Mouse (Mus musculus): ENCODE data around the gene Slc34a2. TPM values are rescaled to one million over a fixed set of nuclear protein-coding genes. Genes with fewer than 3 reads are reported as not detected.

Gene Slc34a2
- polyA plus RNA-seq, 1 experiment from 2014 or later, result 3.9 TPM

- TF ChIP-seq CTCF (IDR thresholded peaks at IDR 0.05; ENCODE audit: low read depth), result peak; percentile 42; the same call in 1 of the 2 replicates
- H3K4me1 ChIP-seq (replicated peaks; ENCODE audit: insufficient read depth, low read length), result 0 out of 2 replicates have a peak, but pooled peaks cover 3% of the 10 kb centered on the region
- no peak overlapping the region for H3K4me2 ChIP-seq (ENCODE audit: low read length)
- 31% methylated on average over 6 of the region's 6 CpGs for WGBS
- no peaks in the 10 kb centered on the region for H3K9me3 ChIP-seq (replicated peaks; ENCODE audit: low read length)
- peak; percentile 47; the same call in 1 of the 2 replicates for ATAC-seq (replicated peaks; ENCODE audit: low FRiP score, low read depth)
- H3K9ac ChIP-seq (ENCODE audit: low read depth, low read length), result no peak overlapping the region
- no peak overlapping the region for H3K27ac ChIP-seq
- H3K27me3 ChIP-seq (ENCODE audit: insufficient read depth, low read length), result 0 out of 2 replicates have a peak, but pooled peaks cover 4% of the 10 kb centered on the region
- H3K4me3 ChIP-seq (replicated peaks; ENCODE audit: low read depth, low read length), result no peak overlapping the region
- no peak for DNase-seq (ENCODE audit: low spot score)
- H3K36me3 ChIP-seq (ENCODE audit: insufficient read depth, low read length), result no peaks in the 10 kb centered on the region
These were observed 10.1 kb downstream of the Slc34a2 start for GRCm38 (mm10) chr5:53047951-53048350.

GRCm38 (mm10) chr5:53048599-53048998, 10.7 kb downstream of the Slc34a2 start:
- no peak for DNase-seq (ENCODE audit: low spot score)
- peak overlapping the region; percentile 44 for H3K4me2 ChIP-seq (ENCODE audit: low read length)
- no peak for TF ChIP-seq CTCF (IDR thresholded peaks at IDR 0.05; ENCODE audit: low read depth)
- 0 out of 2 replicates have a peak, but pooled peaks cover 4% of the 10 kb centered on the region for H3K27me3 ChIP-seq (ENCODE audit: insufficient read depth, low read length)
- peak overlapping the region; percentile 19 for H3K4me3 ChIP-seq (replicated peaks; ENCODE audit: low read depth, low read length)
- no peaks in the 10 kb centered on the region for H3K9me3 ChIP-seq (replicated peaks; ENCODE audit: low read length)
- no peak overlapping the region for H3K27ac ChIP-seq
- H3K36me3 ChIP-seq (ENCODE audit: insufficient read depth, low read length), result no peaks in the 10 kb centered on the region
- no peak overlapping the region for H3K9ac ChIP-seq (ENCODE audit: low read depth, low read length)
- 0 out of 2 replicates have a peak, but pooled peaks cover 3% of the 10 kb centered on the region for H3K4me1 ChIP-seq (replicated peaks; ENCODE audit: insufficient read depth, low read length)
- WGBS, result 41% methylated on average over 4 of the region's 4 CpGs
- 0 out of 2 replicates have a peak, but pooled peaks have one; percentile 18 for ATAC-seq (replicated peaks; ENCODE audit: low FRiP score, low read depth)

GRCm38 (mm10) chr5:53049046-53049445, 11.2 kb downstream of the Slc34a2 start:
- H3K27ac ChIP-seq, result no peak overlapping the region
- under 1% methylated on average over 39 of the region's 39 CpGs for WGBS

GRCm38 (mm10) chr5:53050963-53051362, 13.1 kb downstream of the Slc34a2 start:
- Histone ChIP-seq H3K4me1 (replicated peaks; ENCODE audit: insufficient read depth, low read length) (0 out of 2 replicates have a peak, but pooled peaks cover 3% of the 10 kb centered on the region), H3K9ac (ENCODE audit: low read depth, low read length) (no peak overlapping the region), H3K4me2 (ENCODE audit: low read length) (no peak overlapping the region), H3K9me3 (replicated peaks; ENCODE audit: low read length) (no peaks in the 10 kb centered on the region), H3K27me3 (ENCODE audit: insufficient read depth, low read length) (0 out of 2 replicates have a peak, but pooled peaks cover 4% of the 10 kb centered on the region), H3K36me3 (ENCODE audit: insufficient read depth, low read length) (no peaks in the 10 kb centered on the region), H3K27ac (no peak overlapping the region), H3K4me3 (replicated peaks; ENCODE audit: low read depth, low read length) (no peak overlapping the region)
- TF ChIP-seq CTCF (IDR thresholded peaks at IDR 0.05; ENCODE audit: low read depth), result no peak
- WGBS, result 70% methylated on average over 1 of the region's 1 CpGs
- DNase-seq (ENCODE audit: low spot score) (no peak), ATAC-seq (replicated peaks; ENCODE audit: low FRiP score, low read depth) (no peak)

More at GRCm38 (mm10) chr5:53049046-53049445, 11.2 kb downstream of the Slc34a2 start:
- ATAC-seq (replicated peaks; ENCODE audit: low FRiP score, low read depth) (peak; percentile 82), DNase-seq (ENCODE audit: low spot score) (peak; percentile 49)
- TF ChIP-seq CTCF (IDR thresholded peaks at IDR 0.05; ENCODE audit: low read depth), result no peak
- Histone ChIP-seq H3K9ac (ENCODE audit: low read depth, low read length) (no peak overlapping the region), H3K27me3 (ENCODE audit: insufficient read depth, low read length) (0 out of 2 replicates have a peak, but pooled peaks cover 4% of the 10 kb centered on the region), H3K4me2 (ENCODE audit: low read length) (peak overlapping the region; percentile 44), H3K4me3 (replicated peaks; ENCODE audit: low read depth, low read length) (peak overlapping the region; percentile 19), H3K4me1 (replicated peaks; ENCODE audit: insufficient read depth, low read length) (0 out of 2 replicates have a peak, but pooled peaks cover 3% of the 10 kb centered on the region), H3K36me3 (ENCODE audit: insufficient read depth, low read length) (no peaks in the 10 kb centered on the region), H3K9me3 (replicated peaks; ENCODE audit: low read length) (no peaks in the 10 kb centered on the region)

- no peak overlapping the region for H3K4me2 ChIP-seq (ENCODE audit: low read length)
- DNase-seq (ENCODE audit: low spot score), result no peak
- WGBS, result 85% methylated on average over 2 of the region's 2 CpGs
These were observed 15.4 kb downstream of the Slc34a2 start for GRCm38 (mm10) chr5:53053246-53053645.

GRCm38 (mm10) chr5:53061532-53062130, 23.8 kb downstream of the Slc34a2 start:
- Histone ChIP-seq H3K9me3 (replicated peaks; ENCODE audit: low read length) (no peaks in the 10 kb centered on the region), H3K36me3 (ENCODE audit: insufficient read depth, low read length) (no peaks in the 10 kb centered on the region), H3K4me1 (replicated peaks; ENCODE audit: insufficient read depth, low read length) (no peaks in the 10 kb centered on the region), H3K4me3 (replicated peaks; ENCODE audit: low read depth, low read length) (no peak overlapping the region), H3K9ac (ENCODE audit: low read depth, low read length) (no peak overlapping the region), H3K27ac (no peak overlapping the region), H3K27me3 (ENCODE audit: insufficient read depth, low read length) (no peaks in the 10 kb centered on the region), H3K4me2 (ENCODE audit: low read length) (no peak overlapping the region)
- TF ChIP-seq CTCF (IDR thresholded peaks at IDR 0.05; ENCODE audit: low read depth), result no peak
- WGBS, result 91% methylated on average over 9 of the region's 9 CpGs
- DNase-seq (ENCODE audit: low spot score) (no peak), ATAC-seq (replicated peaks; ENCODE audit: low FRiP score, low read depth) (no peak)

More at GRCm38 (mm10) chr5:53053246-53053645, 15.4 kb downstream of the Slc34a2 start:
- Histone ChIP-seq H3K4me3 (replicated peaks; ENCODE audit: low read depth, low read length) (no peak overlapping the region), H3K27me3 (ENCODE audit: insufficient read depth, low read length) (0 out of 2 replicates have a peak, but pooled peaks cover 4% of the 10 kb centered on the region), H3K9me3 (replicated peaks; ENCODE audit: low read length) (no peaks in the 10 kb centered on the region), H3K9ac (ENCODE audit: low read depth, low read length) (no peak overlapping the region), H3K4me1 (replicated peaks; ENCODE audit: insufficient read depth, low read length) (0 out of 2 replicates have a peak, but pooled peaks cover 3% of the 10 kb centered on the region), H3K27ac (no peak overlapping the region), H3K36me3 (ENCODE audit: insufficient read depth, low read length) (no peaks in the 10 kb centered on the region)
- no peak for TF ChIP-seq CTCF (IDR thresholded peaks at IDR 0.05; ENCODE audit: low read depth)
- ATAC-seq (replicated peaks; ENCODE audit: low FRiP score, low read depth), result no peak
